Mouse (Mus musculus): ENCODE results near the gene Hmga2. TPM values are rescaled to one million over a fixed set of nuclear protein-coding genes. Genes with fewer than 3 reads are reported as not detected.
A peak's percentile ranks its signal among the peaks of the same experiment; 100 is the strongest.

Hmga2 gene
- polyA plus RNA-seq, 1 experiment from 2014 or later: 0.43 TPM

- ATAC-seq (no peak), DNase-seq (no peak)
- Histone ChIP-seq H3K27me3 (ENCODE audit: insufficient read depth, low read length) (no peaks in the 10 kb centered on the region), H3K4me1 (ENCODE audit: insufficient read depth) (no peaks in the 10 kb centered on the region; the same call in 1 of the 2 replicates), H3K9me3 (ENCODE audit: low read length) (no peaks in the 10 kb centered on the region), H3K4me2 (ENCODE audit: low read depth, low read length) (no peak overlapping the region), H3K36me3 (replicated peaks; ENCODE audit: insufficient read depth, low read length) (no peaks in the 10 kb centered on the region), H3K9ac (replicated peaks) (no peak overlapping the region), H3K4me3 (ENCODE audit: low read depth, low read length) (no peak overlapping the region), H3K27ac (ENCODE audit: low read depth) (no peak overlapping the region)
- 76% methylated on average over 9 of the region's 9 CpGs for WGBS (ENCODE audit: insufficient replicate concordance)
- TF ChIP-seq CTCF (IDR thresholded peaks at IDR 0.05; ENCODE audit: low read depth) (0 out of 2 replicates have a peak, but pooled peaks have one; percentile 8), EP300 (IDR thresholded peaks at IDR 0.05; ENCODE audit: low read depth) (no peak)
Measured at GRCm38 (mm10) chr10:120432081-120432480, 44.2 kb downstream of the Hmga2 start.

GRCm38 (mm10) chr10:120431435-120431834 lies 44.8 kb downstream of the Hmga2 start:
- no peak for DNase-seq
- H3K4me2 ChIP-seq (ENCODE audit: low read depth, low read length): no peak overlapping the region
- no peaks in the 10 kb centered on the region; the same call in 1 of the 2 replicates for H3K4me1 ChIP-seq (ENCODE audit: insufficient read depth)
- TF ChIP-seq EP300 (IDR thresholded peaks at IDR 0.05; ENCODE audit: low read depth) (no peak), CTCF (IDR thresholded peaks at IDR 0.05; ENCODE audit: low read depth) (peak; percentile 61)
- H3K27ac ChIP-seq (ENCODE audit: low read depth): no peak overlapping the region
- no peaks in the 10 kb centered on the region for H3K36me3 ChIP-seq (replicated peaks; ENCODE audit: insufficient read depth, low read length)
- H3K9me3 ChIP-seq (ENCODE audit: low read length): no peaks in the 10 kb centered on the region
- no peak overlapping the region for H3K4me3 ChIP-seq (ENCODE audit: low read depth, low read length)
- ATAC-seq: no peak
- WGBS (ENCODE audit: insufficient replicate concordance): 73% methylated on average over 2 of the region's 2 CpGs
- no peaks in the 10 kb centered on the region for H3K27me3 ChIP-seq (ENCODE audit: insufficient read depth, low read length)
- H3K9ac ChIP-seq (replicated peaks): no peak overlapping the region

GRCm38 (mm10) chr10:120430422-120430821 lies 45.8 kb downstream of the Hmga2 start:
- H3K36me3 ChIP-seq (replicated peaks; ENCODE audit: insufficient read depth, low read length): no peaks in the 10 kb centered on the region
- H3K9ac ChIP-seq (replicated peaks): no peak overlapping the region
- TF ChIP-seq CTCF (IDR thresholded peaks at IDR 0.05; ENCODE audit: low read depth): no peak
- TF ChIP-seq EP300 (IDR thresholded peaks at IDR 0.05; ENCODE audit: low read depth): no peak
- no peaks in the 10 kb centered on the region for H3K9me3 ChIP-seq (ENCODE audit: low read length)
- no peak overlapping the region for H3K4me3 ChIP-seq (ENCODE audit: low read depth, low read length)
- H3K4me2 ChIP-seq (ENCODE audit: low read depth, low read length): no peak overlapping the region
- no peaks in the 10 kb centered on the region; the same call in 1 of the 2 replicates for H3K4me1 ChIP-seq (ENCODE audit: insufficient read depth)
- H3K27me3 ChIP-seq (ENCODE audit: insufficient read depth, low read length): no peaks in the 10 kb centered on the region
- H3K27ac ChIP-seq (ENCODE audit: low read depth): no peak overlapping the region
- ATAC-seq (no peak), DNase-seq (no peak)
- WGBS (ENCODE audit: insufficient replicate concordance): 71% methylated on average over 7 of the region's 7 CpGs

- Histone ChIP-seq H3K27me3 (ENCODE audit: insufficient read depth, low read length) (no peaks in the 10 kb centered on the region), H3K36me3 (replicated peaks; ENCODE audit: insufficient read depth, low read length) (no peaks in the 10 kb centered on the region), H3K4me2 (ENCODE audit: low read depth, low read length) (no peak overlapping the region), H3K4me3 (ENCODE audit: low read depth, low read length) (no peak overlapping the region), H3K9ac (replicated peaks) (no peak overlapping the region), H3K9me3 (ENCODE audit: low read length) (no peaks in the 10 kb centered on the region), H3K4me1 (ENCODE audit: insufficient read depth) (no peaks in the 10 kb centered on the region; the same call in 1 of the 2 replicates), H3K27ac (ENCODE audit: low read depth) (no peak overlapping the region)
- TF ChIP-seq CTCF (IDR thresholded peaks at IDR 0.05; ENCODE audit: low read depth) (no peak), EP300 (IDR thresholded peaks at IDR 0.05; ENCODE audit: low read depth) (no peak)
- 82% methylated on average over 5 of the region's 5 CpGs for WGBS (ENCODE audit: insufficient replicate concordance)
- ATAC-seq (no peak), DNase-seq (no peak)
Measured at GRCm38 (mm10) chr10:120429758-120430259, 46.5 kb downstream of the Hmga2 start.

GRCm38 (mm10) chr10:120429199-120429551 lies 47.1 kb downstream of the Hmga2 start:
- 71% methylated on average over 10 of the region's 10 CpGs for WGBS (ENCODE audit: insufficient replicate concordance)
- ATAC-seq (no peak), DNase-seq (no peak)
- H3K4me1 ChIP-seq (ENCODE audit: insufficient read depth): no peaks in the 10 kb centered on the region; the same call in 1 of the 2 replicates
- H3K36me3 ChIP-seq (replicated peaks; ENCODE audit: insufficient read depth, low read length): no peaks in the 10 kb centered on the region
- no peaks in the 10 kb centered on the region for H3K9me3 ChIP-seq (ENCODE audit: low read length)
- H3K4me2 ChIP-seq (ENCODE audit: low read depth, low read length): no peak overlapping the region
- TF ChIP-seq CTCF (IDR thresholded peaks at IDR 0.05; ENCODE audit: low read depth) (no peak), EP300 (IDR thresholded peaks at IDR 0.05; ENCODE audit: low read depth) (no peak)
- no peak overlapping the region for H3K9ac ChIP-seq (replicated peaks)
- H3K27me3 ChIP-seq (ENCODE audit: insufficient read depth, low read length): no peaks in the 10 kb centered on the region
- H3K27ac ChIP-seq (ENCODE audit: low read depth): no peak overlapping the region
- H3K4me3 ChIP-seq (ENCODE audit: low read depth, low read length): no peak overlapping the region

GRCm38 (mm10) chr10:120428430-120429198 lies 47.7 kb downstream of the Hmga2 start:
- H3K9me3 ChIP-seq (ENCODE audit: low read length): no peaks in the 10 kb centered on the region
- H3K36me3 ChIP-seq (replicated peaks; ENCODE audit: insufficient read depth, low read length): no peaks in the 10 kb centered on the region
- no peak overlapping the region for H3K27ac ChIP-seq (ENCODE audit: low read depth)
- WGBS (ENCODE audit: insufficient replicate concordance): 76% methylated on average over 33 of the region's 33 CpGs
- ATAC-seq (no peak), DNase-seq (no peak)
- H3K27me3 ChIP-seq (ENCODE audit: insufficient read depth, low read length): no peaks in the 10 kb centered on the region
- no peak overlapping the region for H3K4me3 ChIP-seq (ENCODE audit: low read depth, low read length)
- no peaks in the 10 kb centered on the region; the same call in 1 of the 2 replicates for H3K4me1 ChIP-seq (ENCODE audit: insufficient read depth)
- TF ChIP-seq CTCF (IDR thresholded peaks at IDR 0.05; ENCODE audit: low read depth) (no peak), EP300 (IDR thresholded peaks at IDR 0.05; ENCODE audit: low read depth) (no peak)
- H3K4me2 ChIP-seq (ENCODE audit: low read depth, low read length): peak overlapping the region; percentile 40
- no peak overlapping the region for H3K9ac ChIP-seq (replicated peaks)
